Mouse (Mus musculus) left cerebral cortex, adult 2 months (tissue): ENCODE measurements at regions not wholly inside any gene's neighbourhood (a gene's known extent, or its start where the extent isn't known, plus 50 kb on each side); places are given as distances from the start of the nearest gene placed in this dataset.

Experiments
- DNase-seq, 2 experiments: peaks; one replicate each; pipeline ENCODE4 v3.0.0; 2021 to 2022; ENCODE audit warnings: low spot score in 2 of 2, mixed read lengths in 1 of 2; ENCODE audit errors: extremely low spot score in 1 of 2
- H3K27ac ChIP-seq: fragments of 200-600 bp; 2 replicates; pipeline ENCODE4 v1.8.1; 2022
- H3K4me3 ChIP-seq: fragments of 200-600 bp; 2 replicates; pipeline ENCODE4 v1.8.1; 2022
- CTCF ChIP-seq: fragments of 200-600 bp; IDR thresholded peaks from 2 replicates; pipeline ENCODE4 v1.8.1; 2022; ENCODE audit warnings: antibody characterized with exemption, mild to moderate bottlenecking, moderate library complexity
- intact Hi-C: fragments of 180-260 bp; cut with DNase I; formaldehyde crosslinking; loops from one replicate; pipeline ENCODE4 v1.15.1; 2025

DNA sequence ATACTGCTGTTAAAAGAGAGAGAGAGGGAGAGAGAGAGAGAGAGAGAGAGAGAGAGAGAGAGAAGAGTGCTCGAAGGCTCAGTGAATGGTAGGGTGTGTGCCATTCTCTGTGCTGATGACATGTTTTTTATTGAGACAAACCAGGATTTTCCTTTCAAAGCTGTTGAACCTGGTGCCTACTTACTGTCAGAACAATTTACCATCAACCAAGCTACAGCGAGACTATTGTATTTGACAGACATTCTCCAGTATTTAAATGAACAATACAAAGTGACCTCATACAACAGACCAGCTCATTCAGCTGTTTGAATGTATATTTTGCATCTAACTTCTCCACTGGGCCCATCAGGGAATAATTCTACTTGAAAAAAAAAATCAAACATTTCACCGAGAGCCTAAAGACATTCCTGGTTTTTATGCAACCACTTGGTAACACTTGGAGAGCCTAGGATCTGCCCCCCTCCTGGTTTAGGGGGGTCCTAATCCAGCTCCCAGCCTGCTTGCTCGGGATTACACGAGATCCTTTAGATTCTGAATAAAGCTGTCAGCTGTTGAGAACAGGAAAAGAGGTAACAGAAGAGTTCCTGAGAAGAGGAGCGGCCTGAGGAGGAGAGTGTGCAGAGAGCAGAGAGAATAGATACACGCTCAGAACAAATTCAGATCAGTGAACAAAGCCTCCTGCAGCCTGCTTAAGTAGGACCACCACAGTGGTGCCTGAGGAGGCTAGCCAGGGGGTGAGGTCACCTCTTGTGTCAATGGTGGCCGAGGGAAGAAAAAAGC lies 117.3 kb downstream of the Anapc10 start:
- H3K4me3 ChIP-seq: no peak overlapping the region
- TF ChIP-seq CTCF: no peak
- no peak overlapping the region for H3K27ac ChIP-seq
- no peak for DNase-seq
- intact Hi-C loops: no loop called here

DNA sequence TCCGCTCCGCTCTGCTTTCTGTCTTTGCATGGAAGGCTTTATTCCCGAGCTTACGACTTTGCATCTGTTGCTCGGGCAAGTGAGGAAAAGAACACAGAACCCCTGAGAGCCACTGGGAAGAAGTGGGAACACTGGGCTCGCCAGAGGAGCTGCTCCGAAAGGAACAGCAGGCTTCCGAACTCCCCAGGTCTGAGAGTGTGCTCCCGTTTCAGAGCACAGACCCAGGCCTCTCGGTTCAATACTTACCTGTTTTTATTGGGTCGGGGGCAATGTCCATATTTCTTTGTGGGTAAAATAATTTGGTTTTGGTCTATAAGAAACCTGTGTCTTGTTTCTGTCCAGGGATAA lies 117.9 kb downstream of the Anapc10 start:
- no peak for TF ChIP-seq CTCF
- DNase-seq: no peak
- no peak overlapping the region for H3K27ac ChIP-seq
- no peak overlapping the region for H3K4me3 ChIP-seq
- intact Hi-C loops: no loop called here

DNA sequence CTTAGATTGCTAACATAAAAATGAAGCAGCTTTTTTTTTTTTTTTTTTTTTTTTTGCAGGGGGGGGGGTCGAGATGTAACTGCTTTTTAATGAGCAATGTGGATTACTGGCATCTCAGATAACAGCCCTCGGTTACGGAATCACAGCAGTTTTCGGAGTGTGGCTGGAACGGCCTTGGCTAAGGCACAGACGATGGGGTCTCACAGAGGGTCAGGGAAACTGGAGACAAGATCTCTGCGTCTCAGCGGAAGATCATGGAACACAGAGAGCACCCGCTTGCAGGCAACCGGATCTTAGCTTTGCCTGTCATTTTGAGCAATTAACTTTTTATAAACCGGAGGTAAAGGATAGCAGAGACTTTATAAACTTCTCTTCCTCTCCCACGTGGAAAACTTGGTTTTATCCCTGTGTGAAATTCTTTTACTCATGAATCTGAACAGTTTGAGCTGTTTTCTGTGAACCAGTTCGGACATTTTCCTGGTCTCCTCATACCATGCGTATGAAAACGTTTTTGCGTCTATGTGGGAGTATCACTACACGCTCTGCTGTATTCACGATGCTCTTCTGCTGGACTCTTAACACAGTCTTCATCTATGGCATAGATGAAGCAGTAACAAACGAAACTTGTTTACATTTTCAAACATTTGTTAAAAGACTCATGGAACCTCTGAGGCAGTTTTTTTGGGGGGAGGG lies 118.5 kb downstream of the Anapc10 start:
- no peak for TF ChIP-seq CTCF
- intact Hi-C loops: no loop called here
- Histone ChIP-seq H3K27ac (no peak overlapping the region), H3K4me3 (no peak overlapping the region)
- DNase-seq: no peak

DNA sequence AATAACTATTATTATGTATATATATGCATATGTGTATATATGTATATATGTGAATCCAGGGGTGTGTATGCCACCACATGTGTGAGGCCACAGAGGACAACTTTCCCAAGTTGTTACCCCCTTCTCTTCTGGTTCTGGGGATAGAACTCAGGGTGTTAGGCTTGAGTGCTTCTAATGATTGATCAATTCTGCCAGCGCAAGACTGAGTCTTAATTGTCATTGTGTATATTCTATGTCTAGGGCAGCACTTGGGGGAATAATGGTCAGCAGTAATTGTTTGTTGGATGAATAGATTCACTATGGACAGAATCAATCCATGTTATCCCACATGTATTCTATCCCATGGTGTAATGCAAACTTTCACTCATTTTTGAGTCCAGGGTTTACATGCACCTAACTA lies 127.3 kb downstream of the Anapc10 start:
- intact Hi-C loops: no loop called here

DNA sequence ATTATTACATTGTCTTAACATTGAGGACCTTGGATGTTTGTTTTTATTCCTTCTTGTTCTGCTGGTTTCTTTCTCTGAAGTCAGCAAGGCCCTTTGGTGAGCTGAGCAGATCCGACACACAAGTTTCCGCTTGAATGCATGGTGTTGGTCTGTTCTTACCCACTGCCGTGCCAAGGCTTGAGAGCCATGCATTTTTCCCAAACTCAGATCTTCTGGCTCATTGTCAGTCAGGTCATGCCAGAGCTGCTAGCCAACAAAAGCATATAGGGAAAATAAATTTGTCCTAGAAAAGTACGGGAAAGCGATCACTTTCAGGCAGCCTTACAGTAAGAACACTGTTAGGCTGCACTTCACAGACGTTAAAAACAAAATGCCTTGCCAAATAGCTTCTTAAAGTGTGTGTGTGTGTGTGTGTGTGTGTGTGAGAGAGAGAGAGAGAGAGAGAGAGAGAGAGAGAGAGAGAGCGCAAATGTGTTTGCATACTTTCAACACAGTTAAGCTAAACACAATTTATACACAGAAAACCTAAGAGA lies 138.4 kb downstream of the Anapc10 start:
- TF ChIP-seq CTCF: no peak
- H3K27ac ChIP-seq: no peak overlapping the region
- no peak overlapping the region for H3K4me3 ChIP-seq
- intact Hi-C loops: no loop called here
- DNase-seq: no peak

More for the DNA sequence above, 127.3 kb downstream of the Anapc10 start:
- no peak for DNase-seq
- no peak for TF ChIP-seq CTCF
- no peak overlapping the region for H3K27ac ChIP-seq
- H3K4me3 ChIP-seq: no peak overlapping the region

DNA sequence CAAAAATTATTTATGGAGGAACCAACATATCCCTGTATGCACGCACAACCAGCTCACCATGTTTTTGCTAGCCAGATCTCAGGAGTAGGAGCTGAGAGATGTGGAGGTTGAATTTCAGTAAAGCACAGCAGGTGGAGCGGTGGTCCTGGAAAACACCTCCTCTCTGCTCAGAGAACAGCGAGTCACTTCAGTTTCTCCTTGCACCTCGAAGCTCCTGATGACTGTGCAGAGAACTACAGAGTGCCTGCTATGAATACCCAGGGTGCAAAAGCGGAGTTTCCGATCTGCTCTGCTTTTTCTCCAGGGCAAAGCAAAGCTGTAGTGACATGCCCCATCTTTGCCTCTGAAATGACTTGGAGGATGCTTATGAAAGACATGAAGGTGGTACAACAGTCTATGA lies 138.9 kb downstream of the Anapc10 start:
- no peak for TF ChIP-seq CTCF
- H3K4me3 ChIP-seq: no peak overlapping the region
- H3K27ac ChIP-seq: no peak overlapping the region
- DNase-seq: peak in 1 of 2 experiments; percentile 13
- intact Hi-C loops: no loop called here

DNA sequence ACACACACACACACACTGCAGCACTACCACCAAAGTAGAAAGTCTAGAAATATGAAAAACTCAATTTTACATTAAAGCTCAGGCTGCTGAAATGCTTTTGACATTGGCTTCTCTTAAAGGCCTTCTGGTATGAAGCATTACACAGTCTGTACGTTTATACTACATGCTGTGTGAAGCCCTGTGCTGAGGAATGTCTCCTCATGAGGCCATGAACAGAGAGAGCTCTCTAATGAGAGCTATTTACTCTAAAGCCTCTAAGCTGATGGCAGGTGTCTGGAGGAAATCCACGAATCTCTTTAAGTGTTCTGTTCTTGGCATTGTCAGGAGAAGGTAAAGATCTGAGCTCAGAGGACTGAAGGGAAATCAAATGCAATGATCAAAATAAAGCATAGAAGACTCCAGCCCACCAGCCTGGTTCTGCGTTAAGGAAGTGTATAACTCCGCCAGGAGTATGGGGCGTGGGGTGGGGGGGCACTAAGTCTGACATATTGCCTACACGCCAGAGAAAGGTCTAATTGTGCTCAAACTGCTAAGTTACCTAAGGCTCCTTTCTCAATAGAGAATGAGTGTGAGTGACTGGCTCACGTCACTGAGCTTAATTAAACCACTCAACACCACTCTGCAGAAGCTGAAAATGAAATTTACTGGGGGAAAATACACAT lies 160.9 kb downstream of the Anapc10 start:
- Histone ChIP-seq H3K4me3 (no peak overlapping the region), H3K27ac (no peak overlapping the region)
- TF ChIP-seq CTCF: no peak
- no peak for DNase-seq
- intact Hi-C loops: no loop called here

DNA sequence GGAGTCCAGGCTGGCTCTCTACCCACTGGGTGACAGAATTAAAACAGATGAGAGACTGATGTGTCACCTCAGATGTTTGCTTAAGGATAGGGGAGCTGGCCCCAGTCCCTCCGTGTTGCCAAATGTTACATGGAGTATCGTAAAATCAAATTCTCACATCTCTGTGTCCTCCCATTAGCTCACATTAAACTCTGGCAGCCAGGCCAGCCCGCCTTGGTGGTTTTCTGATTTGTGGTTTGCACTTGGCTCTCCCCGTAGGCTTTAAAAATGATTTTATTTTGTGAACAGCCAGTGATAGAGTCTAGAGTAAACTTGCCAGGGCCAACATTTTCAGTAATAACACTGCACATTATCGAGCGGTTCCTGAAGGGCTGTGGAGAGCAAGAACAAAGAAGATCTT lies 149.8 kb downstream of the Hhip start:
- intact Hi-C loops: no loop called here
- no peak for TF ChIP-seq CTCF
- no peak for DNase-seq
- Histone ChIP-seq H3K4me3 (no peak overlapping the region), H3K27ac (no peak overlapping the region)
